Mouse (Mus musculus): Measurements from ENCODE around the gene Agap1. TPM values are rescaled to one million over a fixed set of nuclear protein-coding genes. Genes with fewer than 3 reads are reported as not detected.

Agap1 gene
- polyA plus RNA-seq, 1 experiment from 2014 or later = 4.2 TPM

DNA sequence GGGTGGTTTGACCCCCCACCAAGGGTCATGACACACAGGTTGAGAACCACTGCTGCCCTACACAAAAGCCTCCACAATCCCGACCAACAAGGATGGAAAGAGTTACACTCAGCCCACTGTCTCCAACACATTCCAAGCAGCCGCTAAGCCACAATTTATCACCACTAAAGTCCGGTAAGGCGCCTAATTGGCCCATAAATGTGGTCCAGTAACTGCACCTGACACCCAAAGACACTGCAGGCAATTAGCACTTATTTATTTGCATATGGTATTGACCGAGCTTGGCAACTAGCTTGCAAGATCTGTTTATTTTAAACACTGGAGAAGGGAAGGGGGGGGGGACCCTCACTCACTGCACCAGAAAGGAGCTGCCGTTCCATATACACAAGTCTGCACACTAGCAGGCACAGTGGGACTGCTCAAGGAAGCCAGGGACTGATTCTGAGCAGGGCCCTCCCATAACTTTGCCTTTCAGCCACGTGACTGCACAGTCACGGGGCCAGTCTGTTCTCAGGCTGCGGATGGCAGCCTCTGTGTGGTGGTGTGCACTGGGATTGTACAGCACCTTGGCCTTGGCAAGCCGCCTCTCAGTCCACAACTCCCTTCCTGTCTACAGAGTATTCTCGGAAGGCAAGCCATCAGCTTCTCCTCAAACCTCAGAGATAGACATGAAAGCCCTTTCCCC is 445.3 kb downstream of the Agap1 start:
- Histone ChIP-seq H3K9me3 (ENCODE audit: control insufficient read depth, low read length) (no peaks in the 10 kb centered on the region), H3K4me3 (ENCODE audit: low read depth, low read length) (no peak overlapping the region), H3K4me2 (replicated peaks; ENCODE audit: low read depth) (no peak overlapping the region), H3K9ac (ENCODE audit: low read length) (no peak overlapping the region), H3K4me1 (replicated peaks; ENCODE audit: control insufficient read depth, insufficient read depth) (no peaks in the 10 kb centered on the region), H3K27me3 (ENCODE audit: control insufficient read depth, insufficient read depth, low read length) (no peaks in the 10 kb centered on the region), H3K36me3 (ENCODE audit: control insufficient read depth, insufficient read depth, low read length) (no peaks in the 10 kb centered on the region), H3K27ac (replicated peaks) (no peak overlapping the region)
- 64% methylated on average over 11 of the region's 11 CpGs for WGBS
- DNase-seq (ENCODE audit: low spot score) (no peak), ATAC-seq (ENCODE audit: low FRiP score, low TSS enrichment) (no peak)
- no peak for TF ChIP-seq EP300 (optimal IDR thresholded peaks at IDR 0.05)
- no peak for TF ChIP-seq CTCF (IDR thresholded peaks at IDR 0.05; ENCODE audit: low read depth)

GRCm38 (mm10) chr1:89901381-89901780 is 446.8 kb downstream of the Agap1 start:
- Histone ChIP-seq H3K4me2 (replicated peaks; ENCODE audit: low read depth) (no peak overlapping the region), H3K4me3 (ENCODE audit: low read depth, low read length) (no peak overlapping the region), H3K9me3 (ENCODE audit: control insufficient read depth, low read length) (no peaks in the 10 kb centered on the region), H3K27me3 (ENCODE audit: control insufficient read depth, insufficient read depth, low read length) (no peaks in the 10 kb centered on the region), H3K27ac (replicated peaks) (no peak overlapping the region), H3K9ac (ENCODE audit: low read length) (no peak overlapping the region), H3K36me3 (ENCODE audit: control insufficient read depth, insufficient read depth, low read length) (no peaks in the 10 kb centered on the region), H3K4me1 (replicated peaks; ENCODE audit: control insufficient read depth, insufficient read depth) (no peaks in the 10 kb centered on the region)
- ATAC-seq (ENCODE audit: low FRiP score, low TSS enrichment) (no peak), DNase-seq (ENCODE audit: low spot score) (no peak)
- 80% methylated on average over 4 of the region's 4 CpGs for WGBS
- no peak for TF ChIP-seq EP300 (optimal IDR thresholded peaks at IDR 0.05)
- TF ChIP-seq CTCF (IDR thresholded peaks at IDR 0.05; ENCODE audit: low read depth) = no peak

DNA sequence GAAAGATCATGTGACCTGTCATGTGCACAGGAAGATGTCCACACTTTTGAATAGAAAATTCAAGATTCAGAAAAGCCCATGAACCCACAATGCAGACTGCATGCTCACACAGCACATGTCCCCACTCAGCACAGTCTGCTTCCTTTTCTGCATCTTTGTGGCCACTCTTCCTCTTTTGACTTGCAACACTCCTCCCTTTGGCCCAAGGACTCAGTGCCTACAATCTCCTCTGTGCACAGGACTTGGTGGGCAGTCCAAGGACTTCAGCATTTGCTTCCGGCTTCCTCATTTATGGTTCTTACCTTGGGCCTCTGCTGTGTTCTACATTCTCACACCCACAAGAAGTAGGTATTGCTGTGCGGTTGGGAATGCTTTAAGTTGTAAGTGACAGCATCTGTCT is 447.6 kb downstream of the Agap1 start:
- no peaks in the 10 kb centered on the region for H3K36me3 ChIP-seq (ENCODE audit: control insufficient read depth, insufficient read depth, low read length)
- H3K9ac ChIP-seq (ENCODE audit: low read length) = no peak overlapping the region
- no peak overlapping the region for H3K4me2 ChIP-seq (replicated peaks; ENCODE audit: low read depth)
- no peaks in the 10 kb centered on the region for H3K27me3 ChIP-seq (ENCODE audit: control insufficient read depth, insufficient read depth, low read length)
- WGBS = 92% methylated on average over 2 of the region's 2 CpGs
- H3K27ac ChIP-seq (replicated peaks) = no peak overlapping the region
- TF ChIP-seq EP300 (optimal IDR thresholded peaks at IDR 0.05) (no peak), CTCF (IDR thresholded peaks at IDR 0.05; ENCODE audit: low read depth) (no peak)
- H3K4me3 ChIP-seq (ENCODE audit: low read depth, low read length) = no peak overlapping the region
- H3K9me3 ChIP-seq (ENCODE audit: control insufficient read depth, low read length) = no peaks in the 10 kb centered on the region
- no peaks in the 10 kb centered on the region for H3K4me1 ChIP-seq (replicated peaks; ENCODE audit: control insufficient read depth, insufficient read depth)
- no peak for ATAC-seq (ENCODE audit: low FRiP score, low TSS enrichment)
- DNase-seq (ENCODE audit: low spot score) = no peak

DNA sequence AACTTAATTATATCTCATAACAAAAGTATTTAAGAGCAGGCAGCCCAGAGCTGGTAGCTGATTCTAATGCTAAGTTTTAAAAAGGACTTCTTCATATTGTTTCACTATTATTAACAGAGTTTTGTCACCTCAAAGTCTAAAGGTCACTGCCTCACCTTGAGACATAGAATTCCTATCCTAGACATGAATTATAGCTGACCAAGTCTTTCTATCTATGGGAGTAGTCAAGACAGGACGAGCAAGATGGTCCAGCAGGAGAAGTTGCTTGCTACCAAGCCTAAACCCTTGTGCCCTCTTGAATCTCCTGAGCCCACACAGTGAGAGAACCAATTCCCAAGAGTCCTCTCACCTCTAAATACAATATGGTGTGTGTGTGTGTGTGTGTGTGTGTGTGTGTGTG is 448.0 kb downstream of the Agap1 start:
- Histone ChIP-seq H3K9me3 (ENCODE audit: control insufficient read depth, low read length) (no peaks in the 10 kb centered on the region), H3K4me2 (replicated peaks; ENCODE audit: low read depth) (no peak overlapping the region), H3K4me1 (replicated peaks; ENCODE audit: control insufficient read depth, insufficient read depth) (no peaks in the 10 kb centered on the region), H3K36me3 (ENCODE audit: control insufficient read depth, insufficient read depth, low read length) (no peaks in the 10 kb centered on the region), H3K27me3 (ENCODE audit: control insufficient read depth, insufficient read depth, low read length) (no peaks in the 10 kb centered on the region), H3K9ac (ENCODE audit: low read length) (no peak overlapping the region), H3K4me3 (ENCODE audit: low read depth, low read length) (no peak overlapping the region), H3K27ac (replicated peaks) (no peak overlapping the region)
- ATAC-seq (ENCODE audit: low FRiP score, low TSS enrichment) (no peak), DNase-seq (ENCODE audit: low spot score) (no peak)
- WGBS = 79% methylated on average over 1 of the region's 1 CpGs
- no peak for TF ChIP-seq EP300 (optimal IDR thresholded peaks at IDR 0.05)
- TF ChIP-seq CTCF (IDR thresholded peaks at IDR 0.05; ENCODE audit: low read depth) = no peak

- no peak for ATAC-seq (ENCODE audit: low FRiP score, low TSS enrichment)
- WGBS = 72% methylated on average over 8 of the region's 8 CpGs
These were observed 455.2 kb downstream of the Agap1 start for GRCm38 (mm10) chr1:89909796-89910195.

DNA sequence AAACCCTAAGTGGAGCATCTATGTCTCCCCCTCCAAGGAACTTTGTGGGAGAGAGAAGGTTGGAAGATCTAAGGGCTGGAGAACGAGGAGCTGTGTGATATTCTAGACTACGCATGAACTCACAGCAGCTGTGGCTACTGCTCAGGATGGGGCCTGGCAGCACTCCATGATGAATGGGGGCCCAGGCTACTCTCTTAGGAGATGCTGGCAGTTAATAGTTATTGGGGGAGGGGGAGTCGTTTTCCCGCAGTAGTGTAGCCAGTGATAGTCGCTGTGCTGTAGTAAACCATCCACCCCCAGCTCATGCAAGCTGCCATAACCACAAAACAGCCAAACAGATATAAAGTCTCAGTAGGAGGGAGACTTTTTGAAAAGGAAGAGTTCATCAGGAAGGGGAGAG is 457.8 kb downstream of the Agap1 start:
- WGBS = 34% methylated on average over 5 of the region's 5 CpGs
- H3K27ac ChIP-seq (replicated peaks) = no peak overlapping the region
- TF ChIP-seq EP300 (optimal IDR thresholded peaks at IDR 0.05) (no peak), CTCF (IDR thresholded peaks at IDR 0.05; ENCODE audit: low read depth) (no peak)
- H3K9me3 ChIP-seq (ENCODE audit: control insufficient read depth, low read length) = no peaks in the 10 kb centered on the region
- H3K4me2 ChIP-seq (replicated peaks; ENCODE audit: low read depth) = no peak overlapping the region
- DNase-seq (ENCODE audit: low spot score) (no peak), ATAC-seq (ENCODE audit: low FRiP score, low TSS enrichment) (no peak)
- H3K27me3 ChIP-seq (ENCODE audit: control insufficient read depth, insufficient read depth, low read length) = no peaks in the 10 kb centered on the region
- H3K9ac ChIP-seq (ENCODE audit: low read length) = no peak overlapping the region
- no peaks in the 10 kb centered on the region for H3K36me3 ChIP-seq (ENCODE audit: control insufficient read depth, insufficient read depth, low read length)
- no peaks in the 10 kb centered on the region for H3K4me1 ChIP-seq (replicated peaks; ENCODE audit: control insufficient read depth, insufficient read depth)
- no peak overlapping the region for H3K4me3 ChIP-seq (ENCODE audit: low read depth, low read length)

More at GRCm38 (mm10) chr1:89909796-89910195, 455.2 kb downstream of the Agap1 start:
- Histone ChIP-seq H3K9ac (ENCODE audit: low read length) (no peak overlapping the region), H3K27ac (replicated peaks) (no peak overlapping the region), H3K36me3 (ENCODE audit: control insufficient read depth, insufficient read depth, low read length) (no peaks in the 10 kb centered on the region), H3K27me3 (ENCODE audit: control insufficient read depth, insufficient read depth, low read length) (no peaks in the 10 kb centered on the region), H3K4me3 (ENCODE audit: low read depth, low read length) (no peak overlapping the region), H3K9me3 (ENCODE audit: control insufficient read depth, low read length) (no peaks in the 10 kb centered on the region), H3K4me1 (replicated peaks; ENCODE audit: control insufficient read depth, insufficient read depth) (no peaks in the 10 kb centered on the region), H3K4me2 (replicated peaks; ENCODE audit: low read depth) (no peak overlapping the region)
- no peak for DNase-seq (ENCODE audit: low spot score)
- no peak for TF ChIP-seq CTCF (IDR thresholded peaks at IDR 0.05; ENCODE audit: low read depth)
- no peak for TF ChIP-seq EP300 (optimal IDR thresholded peaks at IDR 0.05)

All from stomach, postnatal 0 days (tissue).